Mouse (Mus musculus): ENCODE data around the gene Tpi1. TPM values are rescaled to one million over a fixed set of nuclear protein-coding genes. Genes with fewer than 3 reads are reported as not detected.
"Not testable (repeated sequence)": the region's sequence is repeated elsewhere in the genome, so short reads cannot be mapped to it uniquely, and the experiment has no call there.

Gene Tpi1
- polyA plus RNA-seq, 1 experiment from 2014 or later = 809 TPM

DNA sequence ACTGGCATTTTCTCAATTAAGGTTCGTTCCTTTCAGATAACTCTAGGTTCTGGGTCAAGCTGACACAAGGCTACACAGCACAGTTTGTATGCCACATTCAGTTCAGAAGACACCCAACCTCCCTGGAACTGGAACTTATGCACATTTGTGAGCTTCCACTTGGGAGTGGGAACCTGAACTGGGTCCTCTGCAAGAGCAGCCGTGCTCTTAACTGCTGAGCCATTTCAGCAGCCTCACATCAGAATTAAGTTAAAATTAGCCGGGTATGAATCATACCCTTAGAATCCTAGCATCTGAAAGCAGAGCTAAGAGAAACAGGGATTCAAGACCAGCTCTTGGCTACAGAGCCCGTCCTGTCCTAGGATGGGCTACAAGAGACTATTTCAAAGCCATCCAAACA is 6.7 kb downstream of the Tpi1 start:
- Histone ChIP-seq H3K9me3 (replicated peaks) (no peaks in the 10 kb centered on the region), H3K27ac (replicated peaks) (no peak overlapping the region), H3K36me3 (peaks cover 23% of the 10 kb centered on the region), H3K4me1 (peaks cover 46% of the 10 kb centered on the region), H3K4me2 (replicated peaks) (no peak overlapping the region), H3K27me3 (no peaks in the 10 kb centered on the region), H3K9ac (no peak overlapping the region), H3K4me3 (replicated peaks) (no peak overlapping the region)
- 61% methylated on average over 4 of the region's 4 CpGs for WGBS
- no peak for ATAC-seq (ENCODE audit: insufficient number of reproducible peaks, low FRiP score, low TSS enrichment, low read depth)

DNA sequence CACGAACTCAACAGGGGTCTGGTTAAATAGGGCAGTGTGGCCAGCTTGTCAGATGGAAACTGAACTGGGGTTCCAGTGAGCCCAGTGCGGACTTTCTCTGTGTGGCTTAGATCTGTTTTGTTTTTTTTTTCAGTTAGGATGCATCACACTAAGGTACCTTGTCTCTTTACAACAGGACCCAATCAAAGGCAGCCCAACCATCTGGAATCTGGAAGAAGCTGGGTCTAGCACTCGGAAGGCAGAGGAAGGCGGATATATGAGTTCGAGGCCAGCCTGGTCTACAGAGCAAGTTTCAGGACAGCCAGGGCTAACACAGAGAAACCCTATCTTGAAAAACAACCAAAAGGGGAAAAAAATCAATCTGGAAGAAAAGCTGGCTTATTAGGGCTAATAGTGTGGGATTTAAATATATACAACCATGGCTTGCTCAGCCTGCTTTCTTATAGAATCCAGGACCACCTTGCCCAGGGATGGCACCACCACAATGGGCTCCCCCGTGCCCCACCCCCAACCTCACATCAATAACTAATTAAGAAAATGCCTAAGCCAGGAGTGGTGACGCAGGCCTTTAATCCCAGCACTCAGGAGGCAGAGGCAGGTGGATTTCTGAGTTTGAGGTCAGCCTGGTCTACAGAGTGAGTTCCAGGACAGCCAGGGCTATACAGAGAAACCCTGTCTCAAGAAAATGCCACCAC is 7.5 kb downstream of the Tpi1 start:
- Histone ChIP-seq H3K9me3 (replicated peaks) (no peaks in the 10 kb centered on the region), H3K4me2 (replicated peaks) (peak overlapping the region; percentile 85), H3K9ac (no peak overlapping the region), H3K36me3 (peaks cover 15% of the 10 kb centered on the region), H3K4me3 (replicated peaks) (peak overlapping the region; percentile 55), H3K27ac (replicated peaks) (peak overlapping the region; percentile 97), H3K4me1 (peaks cover 38% of the 10 kb centered on the region), H3K27me3 (no peaks in the 10 kb centered on the region)
- WGBS = 70% methylated on average over 7 of the region's 7 CpGs
- no peak for ATAC-seq (ENCODE audit: insufficient number of reproducible peaks, low FRiP score, low TSS enrichment, low read depth)

DNA sequence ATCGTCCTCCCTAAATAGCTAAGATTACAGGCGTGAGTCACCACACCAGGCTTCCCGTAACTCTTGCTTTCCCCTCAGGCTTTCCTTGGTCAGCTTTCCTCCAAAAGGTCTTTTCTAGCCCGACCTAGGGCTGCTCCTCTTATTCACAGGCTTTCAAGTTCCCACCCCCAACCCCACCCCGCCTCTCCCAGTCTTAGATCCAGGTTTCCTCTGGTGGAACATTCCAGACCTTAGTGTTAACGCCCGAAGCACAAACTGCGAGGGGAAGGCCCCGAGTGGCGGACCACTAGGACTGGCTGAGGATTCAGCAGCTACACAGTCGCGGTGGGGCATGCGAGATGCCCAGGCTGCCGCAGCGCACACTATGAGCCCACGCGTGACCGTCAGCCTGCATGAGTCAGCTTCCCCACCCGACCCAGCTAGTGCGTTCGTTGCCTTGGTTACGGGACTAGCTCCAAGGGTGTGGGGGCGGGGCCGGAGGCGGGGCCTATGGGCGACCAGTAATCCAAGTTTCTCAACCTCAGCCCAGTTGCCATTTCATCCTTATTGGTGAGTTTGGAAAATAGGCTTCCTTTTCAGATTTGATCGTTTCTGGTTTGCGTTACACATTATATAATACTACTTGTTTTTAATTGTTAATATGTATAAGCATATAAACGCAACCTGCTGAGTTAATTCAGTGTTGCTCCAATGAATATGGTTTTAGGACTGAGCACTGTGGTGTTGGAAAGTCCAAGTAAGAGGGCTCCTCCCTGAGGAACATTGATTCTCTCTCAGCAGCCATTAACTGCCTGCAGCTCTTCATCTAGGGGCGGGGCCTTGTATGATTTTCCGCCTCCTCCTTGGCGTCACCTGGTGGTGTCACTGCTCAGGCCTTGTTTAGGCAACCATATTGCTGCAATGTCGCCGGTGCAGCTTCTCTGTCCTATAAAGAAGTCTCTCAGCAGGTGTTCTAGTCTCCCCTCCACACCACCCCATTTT is 8.5 kb downstream of the Tpi1 start:
- peak; percentile 86 for ATAC-seq (ENCODE audit: insufficient number of reproducible peaks, low FRiP score, low TSS enrichment, low read depth)
- H3K4me2 ChIP-seq (replicated peaks) = peak overlapping the region; percentile 85
- 0 out of 2 replicates have a peak overlapping the region, but pooled peaks have one; percentile 28 for H3K9ac ChIP-seq
- H3K4me3 ChIP-seq (replicated peaks) = peak overlapping the region; percentile 55
- 1% methylated on average over 34 of the region's 34 CpGs for WGBS
- peak overlapping the region; percentile 97 for H3K27ac ChIP-seq (replicated peaks)
- peaks cover 35% of the 10 kb centered on the region for H3K4me1 ChIP-seq
- H3K27me3 ChIP-seq = no peaks in the 10 kb centered on the region
- no peaks in the 10 kb centered on the region for H3K9me3 ChIP-seq (replicated peaks)
- peaks cover 8% of the 10 kb centered on the region; the same call in 1 of the 2 replicates for H3K36me3 ChIP-seq

DNA sequence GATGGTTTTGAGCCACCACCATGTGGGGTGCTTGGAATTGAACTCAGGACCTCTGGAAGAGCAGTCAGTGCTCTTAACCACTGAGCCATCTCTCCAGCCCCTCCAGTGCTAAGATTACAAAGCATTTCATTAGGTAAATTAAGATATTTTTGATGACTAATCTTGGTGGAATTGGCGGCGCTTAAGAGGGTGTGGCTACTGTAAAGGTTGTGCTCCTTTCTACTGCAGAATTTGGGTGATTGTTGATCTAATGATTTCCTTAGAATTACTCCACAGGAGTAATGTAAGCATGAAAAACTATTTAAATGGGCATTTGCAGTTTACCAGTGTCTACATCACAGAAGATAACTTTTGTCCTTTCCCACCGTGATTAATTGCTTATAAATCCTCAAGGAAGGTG is 9.8 kb downstream of the Tpi1 start:
- 81% methylated on average over 3 of the region's 3 CpGs for WGBS
- H3K9me3 ChIP-seq (replicated peaks) = no peaks in the 10 kb centered on the region
- H3K4me1 ChIP-seq = peaks cover 23% of the 10 kb centered on the region
- no peak for ATAC-seq (ENCODE audit: insufficient number of reproducible peaks, low FRiP score, low TSS enrichment, low read depth)
- H3K9ac ChIP-seq = no peak overlapping the region
- H3K27ac ChIP-seq (replicated peaks) = 0 out of 2 replicates have a peak overlapping the region, but pooled peaks have one; percentile 28
- H3K4me2 ChIP-seq (replicated peaks) = no peak overlapping the region
- H3K27me3 ChIP-seq = no peaks in the 10 kb centered on the region
- no peak overlapping the region for H3K4me3 ChIP-seq (replicated peaks)
- H3K36me3 ChIP-seq = no peaks in the 10 kb centered on the region

DNA sequence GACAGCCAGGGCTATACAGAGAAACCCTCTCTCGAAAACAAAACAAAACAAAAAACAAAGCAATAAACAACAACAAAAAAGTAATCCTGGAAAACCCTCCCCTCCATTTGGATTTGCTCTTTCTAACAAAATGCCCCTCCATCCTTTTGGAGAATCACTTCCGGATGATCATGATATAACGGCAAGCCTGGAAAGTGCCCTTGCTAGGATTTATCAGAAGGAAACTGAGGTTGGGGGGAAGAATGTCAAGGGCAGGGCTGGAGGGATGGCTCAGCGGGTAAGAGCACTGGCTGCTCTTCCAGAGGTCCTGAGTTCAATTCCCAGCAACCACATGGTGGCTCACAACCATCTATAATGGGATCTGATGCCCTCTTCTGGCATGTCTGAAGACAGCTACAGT is 10.4 kb downstream of the Tpi1 start:
- H3K4me2 ChIP-seq (replicated peaks); H3K4me3 ChIP-seq (replicated peaks); H3K9me3 ChIP-seq (replicated peaks); H3K27ac ChIP-seq (replicated peaks); ATAC-seq (ENCODE audit: insufficient number of reproducible peaks, low FRiP score, low TSS enrichment, low read depth); H3K9ac ChIP-seq; H3K27me3 ChIP-seq; H3K36me3 ChIP-seq: not testable (repeated sequence)
- H3K4me1 ChIP-seq = peaks cover 23% of the 10 kb centered on the region
- WGBS = 96% methylated on average over 4 of the region's 4 CpGs

DNA sequence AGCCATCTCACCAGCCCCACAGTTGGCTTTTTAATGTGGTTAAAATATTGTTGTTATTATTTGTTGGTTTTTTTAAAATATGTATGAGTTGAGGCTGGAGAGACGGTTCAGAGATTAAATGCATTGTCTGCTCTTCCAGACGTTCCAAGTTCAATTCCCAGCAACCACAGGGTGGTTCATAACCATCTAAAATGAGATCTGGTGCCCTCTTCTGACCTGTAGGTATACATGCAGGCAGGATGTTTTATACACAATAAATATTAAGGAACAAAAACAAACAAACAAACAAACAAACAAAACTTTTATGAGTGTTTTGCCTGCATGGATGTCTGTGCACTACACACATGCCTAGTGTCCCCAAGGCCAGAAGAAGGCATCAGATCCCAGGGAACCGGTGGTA is 11.0 kb downstream of the Tpi1 start:
- Histone ChIP-seq H3K4me1 (peaks cover 20% of the 10 kb centered on the region), H3K4me3 (replicated peaks) (no peak overlapping the region), H3K4me2 (replicated peaks) (no peak overlapping the region), H3K36me3 (no peaks in the 10 kb centered on the region), H3K9ac (no peak overlapping the region), H3K9me3 (replicated peaks) (no peaks in the 10 kb centered on the region), H3K27me3 (no peaks in the 10 kb centered on the region), H3K27ac (replicated peaks) (no peak overlapping the region)
- no peak for ATAC-seq (ENCODE audit: insufficient number of reproducible peaks, low FRiP score, low TSS enrichment, low read depth)
- WGBS = 78% methylated on average over 3 of the region's 3 CpGs

DNA sequence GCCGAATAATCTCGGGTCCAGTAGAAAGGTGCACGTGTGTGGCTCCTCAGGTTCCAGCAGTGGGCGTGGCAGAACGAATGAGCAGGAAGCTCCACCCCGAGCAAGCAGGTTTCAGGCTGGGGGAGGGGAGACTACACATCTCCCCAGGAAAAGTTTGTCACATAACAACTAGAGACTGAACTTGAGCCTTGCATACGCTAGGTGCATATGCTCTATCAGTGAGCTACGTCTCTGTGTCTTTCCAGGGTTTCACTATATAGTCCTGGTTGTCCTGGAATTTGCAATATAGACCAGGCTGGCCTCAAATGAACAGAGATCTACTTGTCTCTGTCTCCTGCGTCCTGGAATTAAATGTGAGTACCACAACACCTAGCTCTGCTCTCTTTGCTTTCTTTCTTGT is 11.7 kb downstream of the Tpi1 start:
- ATAC-seq (ENCODE audit: insufficient number of reproducible peaks, low FRiP score, low TSS enrichment, low read depth); H3K9me3 ChIP-seq (replicated peaks); H3K36me3 ChIP-seq; H3K27me3 ChIP-seq; H3K27ac ChIP-seq (replicated peaks); H3K9ac ChIP-seq: not testable (repeated sequence)
- WGBS = 9% methylated on average over 6 of the region's 9 CpGs
- peaks cover 18% of the 10 kb centered on the region for H3K4me1 ChIP-seq
- peak overlapping the region; percentile 39 for H3K4me2 ChIP-seq (replicated peaks)
- peak overlapping the region; percentile 17; the same call in 1 of the 2 replicates for H3K4me3 ChIP-seq (replicated peaks)

DNA sequence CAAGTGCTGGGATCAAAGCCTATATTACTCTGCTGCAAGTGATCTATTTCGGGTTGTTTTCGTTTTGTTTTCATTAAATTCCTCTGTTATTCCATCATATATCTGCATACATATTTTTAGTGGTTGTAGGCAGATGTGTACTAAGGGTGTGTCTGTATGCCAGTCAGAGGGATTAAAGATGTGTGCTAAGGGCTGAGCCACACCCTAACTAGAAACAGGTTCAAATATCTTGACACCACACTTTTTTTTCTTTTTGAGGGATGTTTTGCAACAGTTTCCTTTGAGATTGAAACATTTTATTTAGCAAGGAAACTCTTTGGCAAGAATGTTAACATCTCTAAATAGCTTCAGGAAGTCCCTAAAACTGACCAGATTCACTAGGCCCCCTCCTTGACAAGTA is 17.9 kb downstream of the Tpi1 start:
- H3K27ac ChIP-seq (replicated peaks) = peak overlapping the region; percentile 59; the same call in 1 of the 2 replicates
- no peak overlapping the region for H3K4me2 ChIP-seq (replicated peaks)
- ATAC-seq (ENCODE audit: insufficient number of reproducible peaks, low FRiP score, low TSS enrichment, low read depth) = no peak
- H3K36me3 ChIP-seq = no peaks in the 10 kb centered on the region
- H3K9ac ChIP-seq = no peak overlapping the region
- no peaks in the 10 kb centered on the region for H3K27me3 ChIP-seq
- 43% methylated on average over 2 of the region's 2 CpGs for WGBS
- no peaks in the 10 kb centered on the region for H3K9me3 ChIP-seq (replicated peaks)
- no peaks in the 10 kb centered on the region for H3K4me1 ChIP-seq
- no peak overlapping the region for H3K4me3 ChIP-seq (replicated peaks)

DNA sequence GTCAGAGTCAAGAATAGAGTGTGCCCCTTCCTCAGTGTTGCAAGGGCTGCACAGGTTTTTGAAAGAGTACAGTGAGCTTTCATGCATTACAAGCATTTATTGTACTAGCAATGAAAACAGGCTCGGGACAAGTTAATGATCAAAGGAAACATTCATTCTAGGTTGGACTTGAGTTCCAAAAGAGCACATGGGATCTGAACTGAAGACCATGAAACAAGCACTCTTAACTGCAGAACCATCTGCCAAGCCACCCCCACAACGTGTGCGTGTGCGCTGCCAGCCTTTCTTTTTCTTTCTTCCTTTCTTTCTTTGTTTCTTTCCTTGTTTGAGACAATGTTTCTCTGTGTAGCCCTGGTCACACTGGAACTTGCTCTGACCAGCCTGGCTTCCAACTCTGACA is 18.3 kb downstream of the Tpi1 start:
- no peaks in the 10 kb centered on the region for H3K9me3 ChIP-seq (replicated peaks)
- no peaks in the 10 kb centered on the region for H3K27me3 ChIP-seq
- no peaks in the 10 kb centered on the region for H3K4me1 ChIP-seq
- H3K36me3 ChIP-seq = no peaks in the 10 kb centered on the region
- no peak for ATAC-seq (ENCODE audit: insufficient number of reproducible peaks, low FRiP score, low TSS enrichment, low read depth)
- 0 out of 2 replicates have a peak overlapping the region, but pooled peaks have one; percentile 59 for H3K27ac ChIP-seq (replicated peaks)
- 58% methylated on average over 4 of the region's 4 CpGs for WGBS
- no peak overlapping the region for H3K4me3 ChIP-seq (replicated peaks)
- no peak overlapping the region for H3K9ac ChIP-seq
- no peak overlapping the region for H3K4me2 ChIP-seq (replicated peaks)

DNA sequence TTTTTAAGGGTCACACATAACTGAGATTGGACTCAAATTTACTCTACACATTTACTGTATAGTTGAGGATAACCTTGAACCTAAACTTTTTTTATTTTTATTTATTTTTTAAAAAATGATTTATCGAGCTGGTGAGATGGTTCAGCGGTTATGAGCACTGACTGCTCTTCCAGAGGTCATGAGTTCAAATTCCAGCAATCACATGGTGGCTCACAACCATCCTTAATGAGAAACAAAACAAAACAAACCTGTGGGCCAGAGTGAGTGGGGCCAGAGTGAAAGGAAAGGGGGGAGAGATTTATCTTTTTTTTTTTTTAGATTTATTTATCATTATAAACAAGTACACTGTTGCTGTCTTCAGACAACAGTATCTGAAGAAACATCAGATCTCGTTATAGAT is 22.2 kb downstream of the Tpi1 start:
- Histone ChIP-seq H3K4me2 (replicated peaks) (no peak overlapping the region), H3K4me1 (no peaks in the 10 kb centered on the region), H3K27ac (replicated peaks) (no peak overlapping the region), H3K4me3 (replicated peaks) (no peak overlapping the region), H3K9me3 (replicated peaks) (no peaks in the 10 kb centered on the region), H3K27me3 (no peaks in the 10 kb centered on the region), H3K36me3 (no peaks in the 10 kb centered on the region), H3K9ac (no peak overlapping the region)
- 87% methylated on average over 3 of the region's 3 CpGs for WGBS
- ATAC-seq (ENCODE audit: insufficient number of reproducible peaks, low FRiP score, low TSS enrichment, low read depth) = no peak

DNA sequence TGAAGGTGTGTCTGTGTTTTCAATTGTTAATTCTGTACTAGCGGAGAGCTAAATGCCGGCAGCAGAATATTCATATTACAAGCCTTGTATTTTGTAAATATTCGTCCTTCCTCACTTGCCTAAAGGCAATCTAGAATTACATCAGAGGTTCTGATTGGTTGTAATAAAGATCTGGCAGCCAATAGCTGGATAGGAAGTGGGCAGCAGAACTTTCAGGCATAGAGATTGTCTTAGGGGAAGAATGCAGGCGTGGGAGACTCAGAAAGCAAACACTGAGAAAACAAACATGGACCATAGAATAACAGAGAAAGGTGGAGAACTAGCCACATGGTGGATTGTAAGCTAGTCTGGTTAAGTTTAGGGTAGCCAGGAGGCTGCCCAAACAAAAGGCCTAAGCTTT is 24.0 kb downstream of the Tpi1 start:
- no peaks in the 10 kb centered on the region for H3K36me3 ChIP-seq
- H3K4me1 ChIP-seq = no peaks in the 10 kb centered on the region
- H3K27me3 ChIP-seq = no peaks in the 10 kb centered on the region
- no peaks in the 10 kb centered on the region for H3K9me3 ChIP-seq (replicated peaks)
- no peak overlapping the region for H3K9ac ChIP-seq
- H3K4me3 ChIP-seq (replicated peaks) = no peak overlapping the region
- no peak overlapping the region for H3K4me2 ChIP-seq (replicated peaks)
- 18% methylated on average over 4 of the region's 4 CpGs for WGBS
- H3K27ac ChIP-seq (replicated peaks) = peak overlapping the region; percentile 13; the same call in 1 of the 2 replicates
- ATAC-seq (ENCODE audit: insufficient number of reproducible peaks, low FRiP score, low TSS enrichment, low read depth) = no peak
